Mouse (Mus musculus): ENCODE results near the gene Sqor.

Sqor gene

GRCm38 (mm10) chr2:122765071-122765793 lies at the start of gene Sqor:
Gene Sqor, plus strand, starts transcription at chr2:122765237.
- peak; percentile 75 for DNase-seq (ENCODE audit: low read depth, low spot score)

GRCm38 (mm10) chr2:122716301-122716842 lies 48.7 kb upstream of the Sqor start:
- no peak for DNase-seq (ENCODE audit: low read depth, low spot score)

GRCm38 (mm10) chr2:122719232-122719631 lies 45.8 kb upstream of the Sqor start:
- no peak for DNase-seq (ENCODE audit: low read depth, low spot score)

- DNase-seq (ENCODE audit: low read depth, low spot score) = no peak
Measured at GRCm38 (mm10) chr2:122720564-122720963, 44.5 kb upstream of the Sqor start.

- DNase-seq (ENCODE audit: low read depth, low spot score) = peak; percentile 39
Measured at GRCm38 (mm10) chr2:122725604-122726003, 39.4 kb upstream of the Sqor start.

GRCm38 (mm10) chr2:122731456-122731855 lies 33.6 kb upstream of the Sqor start:
- no peak for DNase-seq (ENCODE audit: low read depth, low spot score)

GRCm38 (mm10) chr2:122737894-122738830 lies 26.9 kb upstream of the Sqor start, which contains the start of gene Bloc1s6:
Gene Bloc1s6, plus strand, starts transcription at chr2:122738503.
- DNase-seq (ENCODE audit: low read depth, low spot score) = peak; percentile 95

- DNase-seq (ENCODE audit: low read depth, low spot score) = no peak
Measured at GRCm38 (mm10) chr2:122739023-122739422, 26.0 kb upstream of the Sqor start.

GRCm38 (mm10) chr2:122746461-122746860 lies 18.6 kb upstream of the Sqor start:
- DNase-seq (ENCODE audit: low read depth, low spot score) = no peak

- DNase-seq (ENCODE audit: low read depth, low spot score) = peak; percentile 82
Measured at GRCm38 (mm10) chr2:122753739-122754343, 11.2 kb upstream of the Sqor start.

- DNase-seq (ENCODE audit: low read depth, low spot score) = no peak
Measured at GRCm38 (mm10) chr2:122759791-122760190, 5.2 kb upstream of the Sqor start.

GRCm38 (mm10) chr2:122762991-122763390 lies 2.0 kb upstream of the Sqor start:
- DNase-seq (ENCODE audit: low read depth, low spot score) = no peak

GRCm38 (mm10) chr2:122764526-122764925 lies 511 bp upstream of the Sqor start:
- DNase-seq (ENCODE audit: low read depth, low spot score) = peak; percentile 25

GRCm38 (mm10) chr2:122765794-122766145 lies 733 bp downstream of the Sqor start:
- DNase-seq (ENCODE audit: low read depth, low spot score) = no peak

- no peak for DNase-seq (ENCODE audit: low read depth, low spot score)
Measured at GRCm38 (mm10) chr2:122771002-122771401, 6.0 kb downstream of the Sqor start.

- no peak for DNase-seq (ENCODE audit: low read depth, low spot score)
Measured at GRCm38 (mm10) chr2:122772899-122773298, 7.9 kb downstream of the Sqor start.

GRCm38 (mm10) chr2:122775491-122775890 lies 10.5 kb downstream of the Sqor start:
- DNase-seq (ENCODE audit: low read depth, low spot score) = no peak

GRCm38 (mm10) chr2:122776823-122777222 lies 11.8 kb downstream of the Sqor start:
- no peak for DNase-seq (ENCODE audit: low read depth, low spot score)

- no peak for DNase-seq (ENCODE audit: low read depth, low spot score)
Measured at GRCm38 (mm10) chr2:122779967-122780366, 14.9 kb downstream of the Sqor start.

- no peak for DNase-seq (ENCODE audit: low read depth, low spot score)
Measured at GRCm38 (mm10) chr2:122780447-122780846, 15.4 kb downstream of the Sqor start.

- no peak for DNase-seq (ENCODE audit: low read depth, low spot score)
Measured at GRCm38 (mm10) chr2:122781590-122782356, 16.7 kb downstream of the Sqor start.

Measured in CD4-positive helper T cell, adult 2 months (primary cell).